Mouse (Mus musculus) macrophage (primary cell): Measurements from ENCODE around the gene Tubg2. TPM values are rescaled to one million over a fixed set of nuclear protein-coding genes. Genes with fewer than 3 reads are reported as not detected.

Experiments
- H3K27ac ChIP-seq: fragments of 350-480 bp; formaldehyde crosslinking; 2 replicates; pipeline ENCODE4 v1.9.0; 2021
- H3K36me3 ChIP-seq: fragments of 350-480 bp; formaldehyde crosslinking; 2 replicates; pipeline ENCODE4 v1.9.0; 2021; ENCODE audit errors: inconsistent target
- H3K4me3 ChIP-seq: fragments of 350-480 bp; formaldehyde crosslinking; 2 replicates; pipeline ENCODE4 v1.9.0; 2021; ENCODE audit errors: inconsistent target
- H3K79me2 ChIP-seq: fragments of 350-480 bp; formaldehyde crosslinking; 2 replicates; pipeline ENCODE4 v1.9.0; 2021; ENCODE audit errors: inconsistent target
- WGBS: methylation state at CpG from one replicate; pipeline ENCODE4 v1.1.7; 2026; ENCODE audit warnings: inconsistent platforms; ENCODE audit not compliant: missing documents; 5-methylcytosine and 5-hydroxymethylcytosine counted together
- polyA plus RNA-seq: library from polyadenylated mRNA; stranded (reverse); fragments of 250-400 nt; gene quantifications from 3 replicates; pipeline ENCODE4 v1.2.4, GENCODE M21; 2018; ENCODE audit warnings: inconsistent platforms

The Tubg2 gene
- polyA plus RNA-seq, 1 experiment from 2014 or later = 0.13 TPM

DNA sequence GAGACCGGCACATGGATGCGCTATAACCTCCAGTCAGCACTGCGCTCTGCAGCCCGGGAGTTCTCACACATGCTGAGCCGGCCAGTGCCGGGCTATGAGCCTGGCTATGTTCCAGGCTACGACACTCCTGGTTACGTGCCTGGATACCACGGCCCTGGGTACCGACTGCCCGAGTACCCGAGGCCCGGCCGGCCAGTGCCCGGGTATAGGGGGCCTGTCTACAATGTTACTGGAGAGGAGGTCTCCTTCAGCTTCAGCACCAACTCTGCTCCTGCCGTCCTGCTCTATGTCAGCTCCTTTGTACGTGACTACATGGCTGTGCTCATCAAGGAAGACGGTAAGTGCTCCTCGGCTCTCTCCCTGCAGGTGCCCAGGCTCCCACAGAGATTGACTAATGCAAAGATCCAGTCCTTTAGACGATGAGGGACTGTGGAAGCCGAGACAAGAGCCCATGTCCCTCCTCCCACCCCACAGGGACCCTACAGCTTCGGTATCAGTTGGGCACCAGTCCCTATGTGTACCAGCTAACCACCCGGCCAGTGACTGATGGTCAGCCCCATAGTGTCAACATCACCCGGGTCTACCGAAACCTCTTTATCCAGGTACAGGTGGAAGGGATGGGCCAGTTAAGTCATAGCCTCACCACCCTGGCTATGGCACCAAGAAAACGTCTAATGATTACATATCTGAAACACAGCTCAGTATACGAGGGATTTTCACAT lies 31.0 kb downstream of the Tubg2 start:
- Histone ChIP-seq H3K79me2 (no peaks in the 10 kb centered on the region), H3K4me3 (no peak overlapping the region), H3K36me3 (peaks cover 3% of the 10 kb centered on the region; the same call in 1 of the 2 replicates), H3K27ac (no peak overlapping the region)
- 93% methylated on average over 27 of the region's 27 CpGs for WGBS

DNA sequence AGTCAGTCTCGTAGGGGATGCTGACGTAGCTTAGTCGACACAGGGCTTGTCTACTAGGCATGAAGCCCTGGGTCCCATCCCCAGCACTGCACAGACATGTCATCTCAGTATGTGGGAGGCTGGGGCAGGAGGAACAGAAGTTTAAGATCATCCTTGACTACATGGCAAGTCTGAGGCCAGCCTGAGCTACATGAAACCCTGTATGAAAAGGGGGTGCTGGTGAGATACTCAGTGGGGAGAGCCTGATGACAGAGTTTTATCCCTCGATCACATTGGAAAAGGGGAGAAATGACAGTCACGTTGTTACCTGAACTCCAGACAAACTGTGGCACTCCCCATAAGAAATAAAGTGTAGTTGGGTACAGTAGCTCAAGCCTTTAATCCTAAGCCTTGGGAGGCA lies 31.8 kb downstream of the Tubg2 start:
- H3K79me2 ChIP-seq = no peaks in the 10 kb centered on the region
- H3K27ac ChIP-seq = no peak overlapping the region
- 99% methylated on average over 5 of the region's 5 CpGs for WGBS
- H3K4me3 ChIP-seq = no peak overlapping the region
- peaks cover 11% of the 10 kb centered on the region; the same call in 1 of the 2 replicates for H3K36me3 ChIP-seq

- Histone ChIP-seq H3K36me3 (peaks cover 19% of the 10 kb centered on the region; the same call in 1 of the 2 replicates), H3K79me2 (no peaks in the 10 kb centered on the region), H3K27ac (no peak overlapping the region), H3K4me3 (no peak overlapping the region)
- WGBS = 96% methylated on average over 11 of the region's 11 CpGs
Observed at GRCm38 (mm10) chr11:101188166-101188805, 32.6 kb downstream of the Tubg2 start.

DNA sequence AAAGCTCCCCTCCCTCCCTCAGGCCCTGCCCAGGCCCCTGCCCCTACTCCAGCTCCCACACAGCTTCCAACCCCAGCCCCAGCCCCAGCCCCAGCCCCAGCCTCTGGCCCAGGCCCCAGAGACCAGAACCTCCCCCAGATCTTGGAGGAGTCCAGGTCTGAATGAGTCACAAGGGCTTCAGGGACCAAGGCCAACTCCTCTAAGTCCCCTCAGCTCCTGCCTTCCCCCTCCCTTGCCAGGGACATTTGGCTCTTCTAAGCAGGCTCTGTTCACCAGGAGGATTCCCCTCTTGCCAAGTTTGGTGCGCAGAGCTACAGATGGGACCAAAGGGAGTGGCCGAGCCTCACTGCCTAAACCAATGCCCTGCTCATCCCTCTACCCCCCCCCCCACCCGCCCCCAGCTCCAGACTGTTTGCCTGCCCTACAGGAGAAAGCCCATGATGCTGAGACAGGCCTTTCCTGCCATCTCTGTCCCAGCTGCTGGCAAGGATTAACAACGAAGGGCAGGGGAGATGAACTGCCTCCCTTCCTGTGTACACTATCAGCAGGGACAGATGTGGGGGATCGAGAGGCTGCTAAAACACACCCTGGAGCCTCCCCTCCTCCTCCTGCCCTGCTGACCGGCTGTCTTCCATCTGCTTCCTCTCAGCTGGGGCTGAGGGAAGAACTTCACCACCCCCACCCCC lies 33.9 kb downstream of the Tubg2 start:
- Histone ChIP-seq H3K27ac (no peak overlapping the region), H3K4me3 (no peak overlapping the region), H3K79me2 (no peaks in the 10 kb centered on the region), H3K36me3 (peaks cover 32% of the 10 kb centered on the region)
- 56% methylated on average over 6 of the region's 6 CpGs for WGBS

- H3K36me3 ChIP-seq = peaks cover 39% of the 10 kb centered on the region
- H3K79me2 ChIP-seq = no peaks in the 10 kb centered on the region
- no peak overlapping the region for H3K4me3 ChIP-seq
- 83% methylated on average over 8 of the region's 8 CpGs for WGBS
- no peak overlapping the region for H3K27ac ChIP-seq
Observed at GRCm38 (mm10) chr11:101190181-101190912, 34.6 kb downstream of the Tubg2 start.

GRCm38 (mm10) chr11:101190913-101191907 lies 35.5 kb downstream of the Tubg2 start:
- Histone ChIP-seq H3K4me3 (no peak overlapping the region), H3K36me3 (peaks cover 48% of the 10 kb centered on the region), H3K79me2 (no peaks in the 10 kb centered on the region), H3K27ac (no peak overlapping the region)
- 94% methylated on average over 17 of the region's 17 CpGs for WGBS

- H3K27ac ChIP-seq = no peak overlapping the region
- no peaks in the 10 kb centered on the region for H3K79me2 ChIP-seq
- H3K4me3 ChIP-seq = no peak overlapping the region
- peaks cover 56% of the 10 kb centered on the region for H3K36me3 ChIP-seq
- 96% methylated on average over 4 of the region's 4 CpGs for WGBS
Observed at GRCm38 (mm10) chr11:101191919-101192470, 36.3 kb downstream of the Tubg2 start.

DNA sequence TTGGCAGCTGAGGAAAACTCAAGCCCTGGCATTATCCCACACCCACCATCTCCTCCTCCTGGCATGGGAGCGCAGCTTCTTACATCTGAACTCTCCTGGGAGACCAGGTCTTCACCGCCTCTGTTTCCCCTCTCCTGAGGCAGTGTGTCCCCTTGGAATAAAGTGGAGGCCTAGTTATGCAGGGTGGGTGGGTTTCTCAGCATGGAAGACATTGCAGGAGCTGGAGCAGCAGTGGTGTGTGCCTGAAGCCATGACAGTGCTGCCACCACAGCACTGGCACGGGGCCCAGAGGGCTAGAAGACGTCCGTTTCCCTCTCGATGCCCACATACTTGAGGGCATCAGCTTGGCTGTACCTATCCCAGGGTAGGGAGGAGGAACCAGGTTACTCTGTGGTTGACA lies 36.9 kb downstream of the Tubg2 start:
- Histone ChIP-seq H3K27ac (no peak overlapping the region), H3K79me2 (no peaks in the 10 kb centered on the region), H3K4me3 (no peak overlapping the region), H3K36me3 (peaks cover 61% of the 10 kb centered on the region)
- WGBS = 83% methylated on average over 6 of the region's 6 CpGs

GRCm38 (mm10) chr11:101193076-101193475 lies 37.4 kb downstream of the Tubg2 start:
- peaks cover 65% of the 10 kb centered on the region for H3K36me3 ChIP-seq
- no peak overlapping the region for H3K27ac ChIP-seq
- H3K4me3 ChIP-seq = no peak overlapping the region
- no peaks in the 10 kb centered on the region for H3K79me2 ChIP-seq
- 93% methylated on average over 7 of the region's 7 CpGs for WGBS

GRCm38 (mm10) chr11:101194137-101194536 lies 38.4 kb downstream of the Tubg2 start:
- Histone ChIP-seq H3K27ac (no peak overlapping the region), H3K36me3 (peaks cover 76% of the 10 kb centered on the region), H3K79me2 (no peaks in the 10 kb centered on the region), H3K4me3 (no peak overlapping the region)
- 82% methylated on average over 5 of the region's 5 CpGs for WGBS

- peaks cover 81% of the 10 kb centered on the region for H3K36me3 ChIP-seq
- WGBS = 83% methylated on average over 6 of the region's 6 CpGs
- no peak overlapping the region for H3K27ac ChIP-seq
- H3K79me2 ChIP-seq = no peaks in the 10 kb centered on the region
- no peak overlapping the region for H3K4me3 ChIP-seq
Observed at GRCm38 (mm10) chr11:101194643-101195042, 38.9 kb downstream of the Tubg2 start.

GRCm38 (mm10) chr11:101195101-101195500 lies 39.4 kb downstream of the Tubg2 start:
- H3K27ac ChIP-seq = no peak overlapping the region
- H3K36me3 ChIP-seq = peaks cover 86% of the 10 kb centered on the region

GRCm38 (mm10) chr11:101195571-101195970 lies 39.9 kb downstream of the Tubg2 start:
- no peak overlapping the region for H3K27ac ChIP-seq
- 94% methylated on average over 8 of the region's 8 CpGs for WGBS
- H3K4me3 ChIP-seq = no peak overlapping the region
- peaks cover 90% of the 10 kb centered on the region for H3K36me3 ChIP-seq
- no peaks in the 10 kb centered on the region for H3K79me2 ChIP-seq

More at GRCm38 (mm10) chr11:101195101-101195500, 39.4 kb downstream of the Tubg2 start:
- WGBS = 22% methylated on average over 1 of the region's 1 CpGs
- Histone ChIP-seq H3K4me3 (no peak overlapping the region), H3K79me2 (no peaks in the 10 kb centered on the region)
